Mouse (Mus musculus): ENCODE measurements around the gene Rad50.

The Rad50 gene

DNA sequence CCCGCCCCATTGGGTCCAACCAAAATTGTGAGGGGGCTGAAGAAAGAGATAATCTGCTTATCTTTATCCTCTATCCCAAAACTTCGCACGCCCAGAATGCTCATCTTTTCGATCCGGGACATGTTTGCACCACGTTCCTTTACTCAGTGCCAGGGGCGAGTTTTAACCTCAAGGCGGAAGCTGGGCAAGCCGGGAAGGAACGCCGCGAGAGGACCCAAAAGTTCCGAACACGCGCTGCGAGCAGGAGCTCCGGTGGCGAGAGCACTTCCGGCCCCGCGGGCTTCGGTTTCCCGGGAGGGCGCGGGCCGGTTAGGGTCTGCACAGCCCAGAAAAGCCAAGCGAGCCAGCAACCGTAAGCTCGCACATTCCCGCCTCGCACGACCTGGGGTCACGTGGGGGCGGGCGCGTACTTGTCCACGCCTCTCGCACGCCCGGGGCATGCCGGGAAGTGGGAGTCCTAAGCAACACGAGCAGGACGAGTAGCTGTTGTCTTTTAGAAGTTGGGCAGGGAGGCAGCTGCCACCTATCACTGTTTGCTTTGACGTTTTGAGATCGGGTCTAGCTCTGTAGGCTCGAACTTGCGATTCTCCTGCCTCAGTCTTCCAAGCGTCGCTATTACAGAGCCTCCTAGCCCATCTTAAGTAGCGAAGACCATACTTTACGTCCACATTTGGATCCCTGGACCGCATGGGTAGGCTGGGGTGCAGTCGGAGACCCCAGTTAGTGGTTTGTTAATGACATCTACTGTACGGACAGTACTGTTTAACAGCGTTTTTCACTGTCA is at the start of gene Rad50:
Gene Rad50, minus strand, starts transcription at position 386 of the 784 bp plus-strand sequence.
- DNase-seq = peak; percentile 85

DNA sequence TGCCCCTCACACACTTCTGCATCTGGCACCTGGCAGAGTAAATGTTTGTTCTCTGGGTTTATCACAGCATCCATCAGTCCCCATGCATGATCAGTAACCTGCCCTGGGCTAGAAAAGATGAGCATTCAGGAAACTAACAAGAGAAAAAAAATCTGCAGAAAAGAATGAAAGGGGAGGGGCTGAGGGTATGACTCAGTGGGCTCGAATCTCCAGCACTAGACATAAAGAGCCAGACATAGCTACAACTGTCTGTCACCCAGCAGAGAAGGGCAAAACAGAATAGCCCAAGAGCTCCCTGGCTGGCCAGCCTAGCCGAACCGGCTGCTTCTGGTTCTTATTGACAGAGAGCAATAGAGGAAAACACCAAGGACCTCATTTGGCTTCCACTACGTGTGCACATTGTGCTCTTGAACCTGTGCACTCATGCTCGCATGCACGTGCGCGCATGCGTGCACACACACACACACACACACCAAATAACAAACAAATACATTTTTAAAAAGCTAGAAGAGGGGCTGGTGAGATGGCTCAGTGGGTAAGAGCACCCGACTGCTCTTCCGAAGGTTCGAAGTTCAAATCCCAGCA is 48.0 kb upstream of the Rad50 start:
- DNase-seq = no peak

DNA sequence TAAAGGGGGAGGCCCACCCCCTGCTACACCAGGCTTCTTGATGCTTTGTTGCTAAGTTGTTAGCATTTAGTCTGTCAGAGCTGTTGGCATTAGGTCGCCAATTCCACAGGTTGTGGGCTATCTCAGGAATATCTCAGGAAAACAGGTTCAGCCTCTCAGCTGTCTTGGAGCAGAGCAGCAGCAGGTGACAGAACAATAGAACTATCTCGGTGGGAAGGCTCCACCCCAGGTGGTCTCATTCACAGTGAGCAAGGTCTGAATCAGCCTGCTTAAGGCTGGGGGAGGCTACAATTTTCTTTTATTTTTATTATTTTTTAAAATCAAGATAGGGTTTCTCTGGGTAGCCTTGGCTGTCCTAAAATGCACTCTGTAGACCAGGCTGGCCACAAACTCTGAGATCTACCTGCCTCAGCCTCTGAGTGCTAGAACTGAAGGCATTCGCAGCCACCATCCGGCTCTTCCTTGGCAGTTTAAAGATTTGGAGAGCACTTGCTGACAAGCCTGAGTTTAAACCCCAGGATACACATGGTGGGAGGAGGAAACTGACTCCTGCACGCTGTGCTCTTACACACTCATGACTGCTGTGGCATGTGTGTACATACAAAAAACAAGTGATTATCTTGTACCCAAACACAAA is 42.7 kb upstream of the Rad50 start:
- no peak for DNase-seq

DNA sequence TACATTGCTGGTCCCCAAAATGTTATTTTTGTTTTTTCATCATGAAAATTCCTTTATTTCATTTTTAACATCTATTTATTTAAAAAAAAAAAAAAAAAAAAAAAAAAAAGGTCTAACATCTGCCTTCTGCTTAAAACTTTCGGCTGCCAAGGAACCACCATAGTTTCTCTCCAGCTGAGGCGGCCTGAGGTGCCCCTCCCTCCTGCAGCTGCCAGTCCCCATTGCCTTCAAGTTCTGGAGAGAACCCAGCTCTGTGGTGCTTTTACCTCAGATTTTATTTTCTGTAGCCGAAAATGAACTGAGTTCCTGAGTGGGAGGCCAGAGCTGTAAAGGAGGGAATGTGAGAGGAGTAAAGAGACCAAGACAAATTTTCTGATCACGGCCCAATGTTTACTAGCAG is 42.2 kb upstream of the Rad50 start:
- no peak for DNase-seq

DNA sequence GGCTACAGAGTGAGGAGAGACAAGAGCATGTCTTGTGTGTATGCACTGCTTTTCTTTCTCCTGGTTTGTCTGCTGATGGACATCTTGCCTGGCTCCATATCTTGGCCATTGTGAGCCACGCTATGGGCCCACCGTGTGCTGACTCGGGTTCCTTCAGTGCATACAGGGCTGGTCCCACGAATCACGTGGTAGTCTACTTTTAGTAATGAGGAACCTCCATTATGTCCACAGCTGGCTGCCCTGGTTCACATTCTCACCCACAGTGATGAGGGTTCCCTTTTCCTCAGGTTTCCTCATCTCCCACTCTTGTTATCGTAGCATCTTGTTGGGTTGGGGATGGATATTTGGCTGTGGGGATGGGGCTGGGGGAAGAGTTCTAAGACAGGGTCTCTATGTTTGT is 41.5 kb upstream of the Rad50 start:
- no peak for DNase-seq

DNA sequence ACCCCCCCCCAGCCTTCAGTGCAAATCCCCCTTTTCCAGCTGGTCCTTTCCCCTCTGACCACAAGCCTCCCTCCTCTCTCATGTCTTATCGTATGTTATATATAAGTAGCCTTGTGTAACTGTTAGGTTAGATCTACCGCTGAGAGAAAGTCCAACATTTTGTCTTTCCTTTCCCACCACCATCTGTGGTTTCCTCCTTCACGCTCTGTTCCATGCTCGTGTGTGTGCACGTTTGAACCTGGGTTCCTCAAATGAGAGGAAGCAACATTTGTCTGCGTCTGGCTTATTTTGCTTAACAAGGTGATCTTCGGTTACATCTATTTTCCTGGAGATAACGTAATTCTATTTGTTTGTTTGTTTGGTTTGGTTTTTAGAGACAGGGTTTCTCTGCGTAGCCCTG is 40.9 kb upstream of the Rad50 start:
- DNase-seq = no peak

DNA sequence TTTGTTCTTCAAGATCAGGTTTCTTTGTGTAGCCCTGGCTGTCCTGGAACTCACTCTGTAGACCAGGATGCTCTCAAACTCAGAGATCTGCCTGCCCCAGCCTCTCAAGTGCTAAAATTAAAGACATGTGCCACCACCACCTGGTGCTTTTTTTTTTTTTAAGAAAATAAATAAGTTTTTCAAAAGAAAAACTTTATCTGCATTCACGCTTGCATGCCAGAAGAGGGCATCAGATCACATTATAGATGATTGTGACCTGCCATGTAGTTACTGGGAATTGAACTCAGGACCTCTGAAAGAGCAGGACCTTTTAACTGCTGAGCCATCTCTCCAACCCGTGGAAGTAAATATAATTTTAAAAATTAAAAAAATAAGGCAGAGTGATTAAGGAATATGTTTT is 38.1 kb upstream of the Rad50 start:
- DNase-seq = no peak

DNA sequence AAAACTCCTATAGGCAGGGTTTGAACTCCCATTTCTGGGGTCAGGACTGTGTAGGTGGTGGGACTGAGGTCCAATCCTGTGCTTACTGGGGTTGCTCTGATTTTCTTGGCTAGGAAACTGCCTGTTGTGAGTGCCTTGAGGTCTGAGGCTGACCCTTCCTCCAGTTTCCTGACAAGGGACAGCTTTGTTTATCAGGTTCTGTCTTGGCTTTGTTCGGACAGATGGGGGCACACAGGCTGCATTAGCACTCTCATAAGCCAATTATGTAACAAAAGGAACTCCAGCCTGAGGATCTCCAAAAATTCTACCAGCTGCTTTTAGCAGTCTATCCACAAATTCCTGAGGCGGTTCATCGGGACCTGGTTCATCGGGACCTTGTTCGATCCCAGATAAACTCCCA is 35.2 kb upstream of the Rad50 start:
- DNase-seq = no peak

DNA sequence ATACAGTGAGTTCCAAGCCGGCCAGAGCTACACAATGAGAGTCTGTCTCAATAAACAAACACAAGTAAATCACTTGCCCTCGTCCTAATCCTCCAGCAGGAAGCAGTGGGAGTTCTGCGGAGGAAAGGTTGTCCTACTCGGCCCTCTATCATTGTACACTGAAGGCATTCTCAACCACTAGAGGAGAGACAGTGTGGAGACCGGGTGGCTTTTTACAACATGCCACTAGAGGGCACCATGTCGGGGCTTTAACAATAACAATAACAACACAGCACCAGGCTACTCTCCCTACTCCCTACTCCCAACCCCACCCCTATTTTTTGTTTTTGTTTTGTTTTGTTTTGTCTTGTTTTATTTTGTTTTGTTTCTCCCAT is 30.4 kb upstream of the Rad50 start:
- peak; percentile 30 for DNase-seq

DNA sequence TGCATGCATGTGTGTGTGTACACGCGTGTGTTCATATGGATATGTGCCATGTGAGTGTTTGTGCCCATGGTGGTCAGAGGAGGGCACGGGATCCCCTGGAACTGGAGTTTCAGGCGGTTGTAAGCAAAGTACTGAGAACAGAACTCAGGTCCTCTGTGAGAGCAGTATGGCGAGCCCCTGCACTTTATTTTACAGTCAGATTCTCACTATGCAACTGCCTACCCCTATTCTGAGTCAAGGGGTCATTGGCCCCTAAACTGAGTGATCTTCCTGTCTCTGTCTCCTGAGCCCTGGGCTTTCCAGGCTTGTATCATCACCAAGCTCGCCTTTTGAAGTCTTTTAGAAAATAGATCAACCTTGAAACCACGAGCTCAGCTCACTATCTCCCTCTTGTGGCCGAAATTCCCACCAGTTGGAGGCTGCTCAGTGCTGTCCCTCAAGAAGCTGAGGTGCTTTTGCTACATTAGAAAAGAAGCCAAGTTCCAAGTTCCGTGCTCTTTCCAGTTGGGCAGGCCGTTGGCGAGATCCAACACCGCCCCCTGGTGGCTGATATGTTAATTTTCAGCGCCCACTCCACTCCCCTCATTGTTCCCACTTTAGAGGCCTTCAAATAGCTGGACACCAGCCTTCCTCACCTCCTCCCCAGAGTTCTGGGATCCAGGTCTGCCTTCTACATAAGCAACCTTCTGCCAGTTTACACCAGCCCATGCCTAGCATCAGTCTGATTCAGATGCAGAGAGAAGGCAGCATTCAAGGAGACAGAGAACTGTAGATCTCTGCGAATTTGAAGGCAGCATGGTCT is 29.9 kb upstream of the Rad50 start:
- peak; percentile 37 for DNase-seq

DNA sequence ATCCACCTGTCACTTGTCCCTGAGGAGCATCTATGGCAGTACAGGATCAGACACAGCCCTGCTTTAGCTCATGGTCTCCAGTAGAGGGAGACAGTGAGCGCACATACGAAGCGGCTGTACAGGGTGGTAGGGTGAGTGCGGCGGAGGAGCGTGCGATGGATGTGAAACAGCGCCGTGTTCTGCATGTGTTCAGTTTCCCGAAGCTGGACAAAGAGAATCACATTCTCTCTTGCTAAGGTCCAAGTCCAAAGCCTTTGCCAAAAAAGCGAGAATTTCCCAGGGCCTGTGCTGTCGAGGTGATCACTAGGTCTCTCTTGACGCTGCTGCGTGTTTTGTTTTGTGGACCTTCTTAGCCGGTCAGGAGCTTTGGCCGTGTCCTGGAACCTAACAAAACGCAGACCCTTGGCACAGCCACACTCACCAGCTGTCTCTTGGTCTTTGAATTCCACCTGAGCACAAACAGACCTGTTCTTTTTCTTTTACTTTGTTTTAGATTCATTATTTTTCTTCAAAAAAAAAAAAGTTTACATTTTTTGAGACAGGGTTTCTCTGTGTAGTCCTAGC is 28.6 kb upstream of the Rad50 start:
- DNase-seq = peak; percentile 73

DNA sequence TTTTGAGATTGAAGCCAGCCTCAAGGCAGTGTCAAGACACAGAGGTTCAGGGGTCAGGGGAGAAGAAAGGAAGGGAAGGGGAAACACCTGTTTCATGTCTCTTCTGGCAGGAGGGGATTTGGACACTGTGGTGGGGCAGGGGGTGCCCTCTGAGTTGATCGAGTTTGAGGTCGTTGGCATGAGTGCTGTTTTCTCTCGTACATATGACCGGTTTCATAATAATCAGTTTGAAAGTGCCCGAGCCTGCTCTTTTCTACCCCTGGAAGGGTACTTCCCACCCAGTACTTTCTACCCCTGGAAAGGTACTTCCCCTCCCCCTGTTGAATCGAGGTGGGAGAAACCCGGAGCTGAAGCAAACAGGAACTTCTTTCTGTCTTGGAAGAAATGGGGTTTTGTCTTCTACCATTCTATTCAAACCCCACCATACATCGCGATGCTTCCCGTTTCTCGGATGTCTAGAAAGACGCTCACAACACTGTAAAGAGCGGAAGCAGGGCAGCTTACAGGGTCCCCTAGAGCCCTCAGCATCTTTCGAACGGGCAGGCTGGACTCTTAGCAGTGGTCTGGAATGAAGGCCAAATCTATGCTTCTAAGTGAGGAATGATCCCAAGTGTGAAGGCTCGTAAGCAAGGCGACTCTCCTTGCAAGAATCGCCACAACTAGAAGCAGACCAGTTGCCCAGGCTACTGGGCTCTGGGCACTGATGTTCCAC is 28.0 kb upstream of the Rad50 start:
- no peak for DNase-seq

DNA sequence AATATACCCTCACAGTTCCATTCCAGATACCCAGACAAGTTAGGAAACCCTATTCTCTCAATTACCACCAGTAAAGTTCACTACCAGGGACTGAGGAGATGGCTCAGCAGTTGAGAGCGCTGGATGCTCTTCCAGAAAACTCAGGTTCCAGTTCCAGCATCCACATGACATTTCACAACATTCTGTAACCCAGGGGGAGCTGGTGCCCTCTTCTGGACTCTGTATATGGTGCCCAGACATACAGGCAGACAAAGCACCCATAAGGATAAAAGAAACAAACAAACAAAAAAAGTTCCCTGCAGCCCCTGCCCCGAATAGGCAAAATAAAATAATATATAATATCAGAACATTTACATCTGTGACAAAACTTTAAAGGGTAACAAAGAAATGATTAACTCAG is 27.3 kb upstream of the Rad50 start:
- DNase-seq = no peak

DNA sequence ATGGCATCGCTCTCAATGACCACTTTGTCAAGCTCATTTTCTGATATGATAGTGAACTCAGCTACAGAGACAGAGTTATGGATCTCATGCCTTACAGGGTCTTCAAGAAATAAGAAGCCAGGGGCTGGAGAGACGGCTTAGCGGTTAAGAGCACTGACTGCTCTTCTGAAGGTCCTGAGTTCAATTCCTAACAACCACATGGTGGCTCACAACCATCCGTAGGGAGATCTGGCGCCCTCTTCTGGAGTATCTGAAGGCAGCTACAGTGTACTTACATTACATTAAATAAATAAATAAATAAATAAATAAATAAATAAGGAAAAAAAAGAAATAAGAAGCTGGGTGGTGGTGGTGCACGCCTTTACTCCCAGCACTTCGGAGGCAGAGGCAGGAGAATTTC is 26.7 kb upstream of the Rad50 start:
- no peak for DNase-seq

DNA sequence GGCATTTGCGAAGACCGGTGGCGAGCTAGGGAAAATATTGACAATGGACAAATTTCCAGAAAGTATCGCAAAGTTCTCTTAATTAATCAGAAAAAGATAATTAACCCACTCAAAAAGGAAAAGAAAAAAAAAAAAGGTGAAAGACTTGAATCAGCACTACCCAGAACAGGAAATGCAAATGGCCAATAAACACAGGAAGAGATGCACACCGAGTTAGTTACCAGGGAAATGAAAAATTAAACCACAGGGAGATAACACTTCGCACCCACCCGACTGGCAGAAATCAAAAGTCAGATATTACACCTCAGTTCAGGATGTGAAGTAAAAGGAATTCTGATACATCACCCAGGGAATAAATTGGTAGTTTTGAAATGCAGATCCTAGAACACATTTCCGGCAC is 25.1 kb upstream of the Rad50 start:
- no peak for DNase-seq

DNA sequence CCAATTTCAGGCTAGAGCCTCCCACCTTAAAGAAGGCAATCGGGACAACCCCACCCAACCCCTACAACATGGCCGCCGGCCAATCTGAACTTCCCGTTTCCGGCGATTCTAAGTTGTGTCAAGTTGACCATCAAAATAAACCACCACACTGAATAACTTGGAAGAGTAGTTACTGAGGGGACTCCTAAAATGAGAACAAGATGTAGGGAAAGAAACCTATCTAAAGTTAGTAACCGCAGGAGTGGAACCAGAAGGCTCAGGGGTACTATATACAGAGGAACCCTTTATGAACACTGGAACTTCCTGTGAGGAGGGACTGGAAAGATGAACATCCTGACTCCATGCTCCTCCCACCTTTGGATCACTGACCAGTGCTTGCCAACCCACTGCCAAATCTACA is 24.3 kb upstream of the Rad50 start:
- no peak for DNase-seq

DNA sequence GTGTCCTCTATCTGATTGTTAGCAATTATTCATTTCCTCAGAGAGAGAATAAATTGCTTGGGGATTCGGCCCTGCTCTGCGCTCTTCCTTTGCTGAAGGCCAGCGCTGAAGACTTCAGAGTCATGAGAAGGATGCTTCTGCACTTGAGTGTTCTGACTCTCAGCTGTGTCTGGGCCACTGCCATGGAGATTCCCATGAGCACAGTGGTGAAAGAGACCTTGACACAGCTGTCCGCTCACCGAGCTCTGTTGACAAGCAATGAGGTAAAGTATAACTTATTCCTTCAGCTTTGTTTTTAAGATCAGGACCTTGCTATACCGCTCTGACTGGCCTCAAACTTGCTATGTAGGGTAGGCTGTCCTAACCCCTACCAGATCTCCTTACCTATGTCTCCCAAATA is 13.6 kb upstream of the Rad50 start, which contains the start of gene Il5:
Gene Il5, plus strand, starts transcription at position 80 of the 400 bp plus-strand sequence.
- DNase-seq = no peak

DNA sequence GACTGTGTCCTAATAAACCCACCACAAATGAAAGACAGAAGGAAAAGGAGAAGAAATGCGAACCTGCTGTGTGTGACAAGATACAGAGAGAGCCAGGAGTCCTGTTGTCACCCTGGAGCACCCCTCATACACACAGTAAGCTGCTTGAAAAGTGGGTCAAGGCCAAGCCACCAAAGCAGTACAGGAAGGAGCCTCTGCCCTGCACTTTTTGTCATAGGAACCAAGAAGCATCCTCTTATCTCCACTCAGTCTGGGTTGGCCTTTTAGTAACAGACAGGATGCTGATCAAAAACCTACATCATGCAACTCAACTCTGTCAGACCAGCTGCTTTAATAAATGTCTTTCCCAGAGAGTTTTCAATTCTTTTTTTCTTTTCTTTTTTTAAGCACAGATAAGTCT is 12.6 kb upstream of the Rad50 start:
- no peak for DNase-seq

DNA sequence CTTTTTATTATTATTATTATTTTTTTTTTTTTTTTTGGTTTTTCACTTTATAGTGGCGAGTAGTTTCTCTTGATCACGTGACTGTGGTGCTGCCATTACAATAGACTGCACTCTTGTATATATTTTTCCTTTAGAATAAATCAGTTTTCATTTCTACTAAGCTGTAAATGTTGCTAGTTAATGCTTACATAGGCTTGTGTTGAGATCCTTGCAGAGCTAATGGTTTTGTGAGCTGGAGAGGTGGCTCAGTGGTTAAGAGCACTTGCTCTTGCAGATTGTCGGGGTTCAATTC is 545 bp upstream of the Rad50 start:
- DNase-seq = no peak

DNA sequence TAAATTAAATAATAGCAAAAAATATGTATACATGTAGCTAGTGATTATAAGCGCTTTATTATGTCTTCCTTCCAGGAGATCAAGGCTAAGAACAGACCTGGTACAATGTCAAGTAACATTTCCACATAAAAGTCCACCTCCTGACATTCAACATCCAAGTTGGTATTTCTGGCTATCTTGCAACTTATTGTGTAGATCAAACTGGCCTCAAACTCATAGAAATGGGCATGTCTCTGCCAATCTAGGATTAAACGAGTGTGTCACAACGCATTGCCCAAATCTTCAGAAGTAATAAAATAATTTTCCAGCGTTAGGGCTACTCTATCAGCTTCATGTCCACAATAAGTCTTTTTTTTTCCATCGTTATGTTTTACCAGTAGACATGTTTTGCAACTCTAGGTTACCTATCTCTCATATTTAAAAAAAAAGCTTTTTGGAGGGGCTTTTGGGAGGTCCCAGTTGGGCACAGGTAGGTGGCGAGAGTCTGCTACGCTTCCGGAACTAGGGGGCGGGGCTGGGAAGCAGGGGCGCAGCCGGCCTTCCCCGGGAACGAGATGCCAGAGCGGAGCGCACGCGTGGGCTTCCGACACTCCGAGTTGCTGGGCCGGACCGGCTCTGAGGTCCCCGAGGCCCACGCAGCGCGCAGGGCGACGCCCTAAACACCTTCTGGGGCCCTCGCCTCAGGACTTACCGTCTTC is 734 bp downstream of the Rad50 start:
- DNase-seq = peak; percentile 19

DNA sequence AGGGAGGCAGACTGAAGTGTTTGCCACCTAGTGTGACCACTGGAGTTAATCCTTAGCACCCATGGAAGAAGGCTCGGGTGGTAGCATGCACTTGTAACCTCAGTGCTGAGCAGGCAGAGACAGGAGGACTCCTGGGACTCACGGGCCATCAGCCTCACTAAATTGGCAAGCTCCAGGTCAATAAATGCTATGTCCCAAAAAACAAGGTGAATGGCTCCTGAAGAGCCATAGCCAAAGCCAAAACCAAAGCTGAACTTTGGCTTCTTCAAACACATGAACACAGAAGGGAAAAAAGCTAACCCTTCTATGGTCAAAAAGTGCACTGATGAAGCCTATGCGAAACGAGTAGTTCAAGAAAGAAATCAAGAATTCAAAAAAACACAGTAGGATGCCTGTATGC is 7.8 kb downstream of the Rad50 start:
- no peak for DNase-seq

DNA sequence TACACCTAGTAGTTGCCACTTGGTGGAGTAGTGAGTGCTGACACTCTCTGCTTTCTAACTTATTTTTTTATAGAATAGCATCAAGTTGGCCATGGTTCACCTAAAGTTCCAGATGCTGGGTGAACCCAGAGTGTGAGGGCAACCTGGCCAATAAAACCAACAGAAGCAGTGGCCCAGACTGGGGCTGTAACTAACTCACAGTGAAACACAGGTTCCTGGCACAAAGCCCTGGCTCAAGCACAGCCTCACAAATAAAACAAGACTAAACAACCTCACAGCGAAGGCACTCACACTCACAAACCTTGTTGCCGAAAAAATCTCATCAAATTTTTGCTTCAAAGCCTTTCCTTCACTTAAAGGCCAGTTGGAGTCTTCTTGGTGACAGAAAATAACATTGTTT is 8.6 kb downstream of the Rad50 start:
- DNase-seq = no peak
